Mouse (Mus musculus) neural tube, embryonic 13.5 days (tissue): ENCODE measurements around the gene Cic. TPM values are rescaled to one million over a fixed set of nuclear protein-coding genes. Genes with fewer than 3 reads are reported as not detected.
"Not testable (repeated sequence)": the region's sequence is repeated elsewhere in the genome, so short reads cannot be mapped to it uniquely, and the experiment has no call there.

Source experiments
- ATAC-seq: fragments of 200-750 bp; cut with Nextera tagmentation; 2 replicates; pipeline ENCODE4 v1.8.0; 2017; ENCODE audit warnings: low read depth, mild to moderate bottlenecking, moderate TSS enrichment, moderate library complexity
- H3K27ac ChIP-seq: fragments of 300-500 bp; sonication (generic); replicated peaks from 2 replicates; pipeline ENCODE4 v1.5.1; 2015; ENCODE audit warnings: moderate library complexity, mild to moderate bottlenecking, inconsistent platforms
- H3K27me3 ChIP-seq: fragments of 300-500 bp; sonication (generic); 2 replicates; pipeline ENCODE4 v1.6.1; 2015; ENCODE audit warnings: mild to moderate bottlenecking, inconsistent platforms
- H3K36me3 ChIP-seq: fragments of 300-500 bp; sonication (generic); 2 replicates; pipeline ENCODE4 v1.6.1; 2015; ENCODE audit warnings: mild to moderate bottlenecking, inconsistent platforms
- H3K4me1 ChIP-seq: fragments of 300-500 bp; sonication (generic); replicated peaks from 2 replicates; pipeline ENCODE4 v1.6.1; 2015; ENCODE audit warnings: inconsistent platforms
- H3K4me2 ChIP-seq: fragments of 300-500 bp; sonication (generic); 2 replicates; pipeline ENCODE4 v1.6.1; 2015; ENCODE audit warnings: inconsistent platforms, mild to moderate bottlenecking, moderate library complexity
- H3K4me3 ChIP-seq: fragments of 300-500 bp; sonication (generic); 2 replicates; pipeline ENCODE4 v1.5.1; 2015; ENCODE audit warnings: mild to moderate bottlenecking, inconsistent platforms
- H3K9ac ChIP-seq: fragments of 300-500 bp; sonication (generic); 2 replicates; pipeline ENCODE4 v1.6.1; 2015; ENCODE audit warnings: moderate library complexity, mild to moderate bottlenecking, inconsistent platforms
- H3K9me3 ChIP-seq: fragments of 300-500 bp; sonication (generic); 2 replicates; pipeline ENCODE4 v1.6.1; 2016; ENCODE audit warnings: inconsistent platforms
- WGBS: fragments of 180-500 bp; shearing (Covaris S2); methylation state at CpG from one replicate; pipeline ENCODE4 v1.1.7; 2015; 5-methylcytosine and 5-hydroxymethylcytosine counted together
- polyA plus RNA-seq: library from polyadenylated mRNA; unstranded; fragments of >200 nt; fragmentation: Nextera tagmentation; extraction: Ambion mirVana; gene quantifications from 2 replicates; pipeline ENCODE4 v1.2.1, GENCODE M21; 2015

The Cic gene
- polyA plus RNA-seq, 1 experiment from 2014 or later: 40.2 TPM

DNA sequence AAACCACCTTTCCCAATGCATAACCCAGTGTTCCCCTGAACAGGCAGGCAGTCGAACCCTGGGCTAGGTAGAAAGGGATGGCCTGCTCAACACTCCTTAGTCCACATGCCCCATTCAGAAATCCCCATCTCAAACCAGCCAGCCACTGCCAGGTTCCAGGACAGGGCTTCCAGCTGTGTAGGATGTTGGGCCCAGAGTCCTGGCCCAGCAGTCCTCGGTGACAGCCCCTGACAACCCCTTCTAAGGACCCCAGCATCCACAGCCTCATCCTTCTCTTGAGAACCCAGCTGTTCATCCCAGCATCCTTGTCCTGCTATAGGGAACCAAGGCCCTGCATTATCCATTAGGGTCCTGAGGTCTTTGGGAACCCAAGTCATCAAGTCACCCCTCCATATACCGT is 20.0 kb upstream of the Cic start:
- Histone ChIP-seq H3K4me3 (peak overlapping the region; percentile 78), H3K27me3 (no peaks in the 10 kb centered on the region), H3K9me3 (no peaks in the 10 kb centered on the region), H3K36me3 (peaks cover 17% of the 10 kb centered on the region), H3K4me1 (peaks cover 67% of the 10 kb centered on the region), H3K9ac (peak overlapping the region; percentile 84), H3K4me2 (peak overlapping the region; percentile 99), H3K27ac (peak overlapping the region; percentile 92)
- no peak for ATAC-seq
- 14% methylated on average over 3 of the region's 3 CpGs for WGBS

DNA sequence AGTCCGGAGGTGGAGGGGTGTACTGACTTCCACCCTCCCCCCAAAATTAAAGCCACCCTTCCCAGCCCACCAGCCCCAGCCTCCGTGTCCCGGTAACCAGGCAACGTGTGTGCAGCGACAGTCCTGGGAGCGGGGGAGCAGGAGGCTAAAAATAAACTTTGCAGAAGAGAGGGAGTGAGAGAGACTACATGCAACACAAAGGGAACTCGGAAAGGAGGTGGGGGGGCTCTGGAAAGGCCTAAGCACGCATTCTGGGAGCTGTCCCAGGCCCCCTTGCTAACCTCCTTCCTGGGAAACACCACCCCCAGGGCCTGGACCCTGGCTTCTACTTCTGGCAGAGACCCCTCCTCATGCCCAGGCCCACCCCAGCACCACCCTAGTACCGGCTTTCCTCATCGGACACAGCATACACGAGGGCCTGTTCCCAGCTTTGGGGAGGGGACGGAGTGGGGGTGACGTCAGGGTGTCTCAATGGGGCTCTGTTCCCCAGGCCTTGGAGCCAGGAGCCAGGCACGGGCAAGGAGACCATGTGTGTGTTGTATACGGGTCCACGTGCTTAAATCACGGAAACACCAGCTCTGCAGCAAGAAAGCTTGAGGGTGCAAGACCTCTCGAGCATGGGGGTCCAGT is 19.4 kb upstream of the Cic start:
- no peaks in the 10 kb centered on the region for H3K27me3 ChIP-seq
- H3K4me2 ChIP-seq: peak overlapping the region; percentile 99
- peak overlapping the region; percentile 92 for H3K27ac ChIP-seq
- H3K4me3 ChIP-seq: peak overlapping the region; percentile 78
- peaks cover 12% of the 10 kb centered on the region for H3K36me3 ChIP-seq
- peak overlapping the region; percentile 84 for H3K9ac ChIP-seq
- H3K9me3 ChIP-seq: no peaks in the 10 kb centered on the region
- 3% methylated on average over 18 of the region's 18 CpGs for WGBS
- peaks cover 67% of the 10 kb centered on the region for H3K4me1 ChIP-seq
- ATAC-seq: peak; percentile 32

DNA sequence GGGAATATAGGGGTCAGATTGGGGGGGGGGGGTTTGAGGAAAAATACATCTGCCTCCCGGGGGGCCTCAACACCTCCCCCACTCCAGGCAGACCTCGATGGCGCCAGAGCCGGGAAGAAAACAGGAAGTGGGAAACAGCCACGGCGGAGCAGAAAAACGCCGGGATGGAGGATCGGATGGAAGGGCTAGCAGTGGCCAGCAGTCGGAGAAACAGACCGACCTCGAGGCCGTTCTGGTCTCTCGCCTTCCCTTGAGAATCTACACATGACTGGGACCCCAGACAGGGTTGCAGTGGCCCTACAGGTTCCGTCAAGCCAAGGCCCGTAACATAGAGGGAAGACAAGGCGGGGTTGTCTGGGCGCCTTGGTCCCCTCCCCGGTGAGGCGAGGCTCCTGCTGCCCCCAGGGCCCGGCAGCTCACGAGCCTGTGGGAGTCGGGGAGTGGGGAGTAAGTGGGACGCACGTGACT is 18.6 kb upstream of the Cic start:
- Histone ChIP-seq H3K36me3 (peaks cover 9% of the 10 kb centered on the region), H3K9ac (peak overlapping the region; percentile 84), H3K4me1 (peaks cover 67% of the 10 kb centered on the region), H3K27ac (peak overlapping the region; percentile 92), H3K27me3 (no peaks in the 10 kb centered on the region), H3K9me3 (no peaks in the 10 kb centered on the region), H3K4me3 (peak overlapping the region; percentile 78), H3K4me2 (peak overlapping the region; percentile 99)
- under 1% methylated on average over 25 of the region's 25 CpGs for WGBS
- ATAC-seq: peak; percentile 9

DNA sequence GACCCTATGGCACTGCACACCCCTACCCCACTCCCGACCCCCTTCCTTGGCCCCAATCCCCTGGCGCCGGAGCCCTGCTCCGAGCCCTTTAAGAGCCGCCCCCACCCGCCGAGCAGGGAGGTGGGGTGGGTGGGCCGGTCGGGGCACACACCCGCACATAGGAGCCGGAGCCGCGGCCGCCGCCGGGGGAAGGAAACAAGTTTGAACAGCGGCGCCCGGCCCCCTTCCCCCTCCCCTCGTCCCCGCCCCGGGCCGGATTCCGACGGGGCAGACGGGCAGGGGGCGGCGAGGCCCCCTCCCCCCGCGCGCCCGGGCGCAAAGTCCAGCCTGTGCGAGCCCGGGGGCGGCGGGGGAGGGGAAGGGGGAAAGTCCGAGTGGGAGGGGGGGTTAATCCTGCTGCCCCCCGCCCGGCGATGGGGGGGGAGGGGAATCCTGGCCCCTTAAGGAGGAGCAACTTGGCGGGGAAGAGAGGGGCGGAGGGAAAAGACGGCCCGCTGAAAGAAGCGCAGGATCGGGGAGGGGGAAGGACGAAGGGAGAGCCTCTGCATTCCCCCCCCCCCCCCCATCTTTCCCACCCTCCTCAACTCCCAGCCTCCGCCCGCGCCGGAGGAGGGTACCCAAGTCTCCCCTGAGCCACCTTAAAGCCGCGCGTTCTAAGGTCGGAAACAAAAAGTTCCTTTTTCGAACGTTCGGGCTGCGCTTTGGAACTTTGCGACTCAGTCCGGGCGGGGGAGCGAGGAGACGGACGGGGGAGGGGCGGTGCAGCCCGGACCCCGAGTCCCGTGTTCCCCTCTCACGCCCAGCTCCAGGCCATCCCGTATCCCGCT is 18.0 kb upstream of the Cic start:
- Histone ChIP-seq H3K4me1 (peaks cover 67% of the 10 kb centered on the region), H3K36me3 (peaks cover 8% of the 10 kb centered on the region), H3K9ac (peak overlapping the region; percentile 84), H3K9me3 (no peaks in the 10 kb centered on the region), H3K4me3 (peak overlapping the region; percentile 78), H3K4me2 (peak overlapping the region; percentile 99), H3K27me3 (no peaks in the 10 kb centered on the region), H3K27ac (peak overlapping the region; percentile 92)
- WGBS: under 1% methylated on average over 39 of the region's 73 CpGs
- peak; percentile 16 for ATAC-seq

GRCm38 (mm10) chr7:25250141-25250972 is 17.1 kb upstream of the Cic start, which contains the start of gene Erf:
TSS of gene Erf (minus strand) at chr7:25250761.
- H3K27me3 ChIP-seq: no peaks in the 10 kb centered on the region
- H3K9ac ChIP-seq: peak within 1 kb of the TSS; percentile 84
- H3K4me2 ChIP-seq: peak within 1 kb of the TSS; percentile 99
- ATAC-seq: peak; percentile 76
- peaks cover 61% of the 10 kb centered on the region for H3K4me1 ChIP-seq
- peak within 1 kb of the TSS; percentile 92 for H3K27ac ChIP-seq
- H3K9me3 ChIP-seq: no peaks in the 10 kb centered on the region
- WGBS: under 1% methylated on average over 70 of the region's 81 CpGs
- H3K4me3 ChIP-seq: peak within 1 kb of the TSS; percentile 78
- H3K36me3 ChIP-seq: no peaks in the 10 kb centered on the region

DNA sequence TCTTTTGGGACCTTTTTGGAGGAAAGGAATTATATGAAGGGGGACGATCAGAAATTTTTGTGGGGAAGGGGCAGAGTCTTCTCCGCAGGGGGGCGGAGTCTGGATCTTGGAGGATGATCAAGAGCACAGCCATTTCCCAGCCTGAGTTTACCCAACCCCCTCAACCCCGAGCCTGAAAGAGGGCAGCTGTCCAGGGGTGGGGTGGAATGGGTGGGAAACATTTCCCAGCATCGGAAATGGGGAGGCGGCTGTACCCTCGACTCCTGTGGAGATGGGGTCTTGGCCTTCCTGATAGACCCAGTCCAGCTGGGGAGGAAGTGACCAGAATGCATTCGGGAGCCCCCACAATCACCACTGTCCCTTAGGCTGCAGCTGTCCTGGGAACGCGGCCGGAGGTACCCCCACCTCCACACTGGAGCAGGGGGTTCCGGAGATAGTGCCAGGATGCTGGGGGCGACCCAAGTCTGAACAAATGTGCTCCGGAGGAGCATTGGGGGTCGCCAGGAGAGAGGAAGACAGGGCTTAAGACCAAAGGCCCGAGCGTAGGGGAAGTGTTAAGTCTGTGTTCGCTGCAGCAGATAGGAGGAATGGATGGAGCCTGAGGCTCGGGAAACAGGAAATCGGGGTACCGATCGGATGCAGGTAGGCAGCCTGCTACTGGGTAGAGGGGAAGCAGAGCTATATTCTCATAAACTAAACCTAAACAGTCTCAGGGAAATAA is 16.3 kb upstream of the Cic start:
- 4% methylated on average over 22 of the region's 22 CpGs for WGBS
- peak overlapping the region; percentile 78 for H3K4me3 ChIP-seq
- peak; percentile 4; the same call in 1 of the 2 replicates for ATAC-seq
- H3K27ac ChIP-seq: peak overlapping the region; percentile 79
- H3K27me3 ChIP-seq: no peaks in the 10 kb centered on the region
- H3K4me1 ChIP-seq: peaks cover 53% of the 10 kb centered on the region
- H3K4me2 ChIP-seq: peak overlapping the region; percentile 99
- H3K9me3 ChIP-seq: no peaks in the 10 kb centered on the region
- H3K36me3 ChIP-seq: no peaks in the 10 kb centered on the region
- peak overlapping the region; percentile 84 for H3K9ac ChIP-seq

GRCm38 (mm10) chr7:25251822-25252221 is 15.7 kb upstream of the Cic start:
- WGBS: 10% methylated on average over 8 of the region's 8 CpGs
- ATAC-seq: no peak
- no peaks in the 10 kb centered on the region for H3K36me3 ChIP-seq
- H3K27me3 ChIP-seq: no peaks in the 10 kb centered on the region
- H3K9me3 ChIP-seq: no peaks in the 10 kb centered on the region
- H3K4me1 ChIP-seq: peaks cover 47% of the 10 kb centered on the region
- peak overlapping the region; percentile 84 for H3K9ac ChIP-seq
- H3K27ac ChIP-seq: peak overlapping the region; percentile 79
- H3K4me3 ChIP-seq: peak overlapping the region; percentile 78
- peak overlapping the region; percentile 99 for H3K4me2 ChIP-seq

DNA sequence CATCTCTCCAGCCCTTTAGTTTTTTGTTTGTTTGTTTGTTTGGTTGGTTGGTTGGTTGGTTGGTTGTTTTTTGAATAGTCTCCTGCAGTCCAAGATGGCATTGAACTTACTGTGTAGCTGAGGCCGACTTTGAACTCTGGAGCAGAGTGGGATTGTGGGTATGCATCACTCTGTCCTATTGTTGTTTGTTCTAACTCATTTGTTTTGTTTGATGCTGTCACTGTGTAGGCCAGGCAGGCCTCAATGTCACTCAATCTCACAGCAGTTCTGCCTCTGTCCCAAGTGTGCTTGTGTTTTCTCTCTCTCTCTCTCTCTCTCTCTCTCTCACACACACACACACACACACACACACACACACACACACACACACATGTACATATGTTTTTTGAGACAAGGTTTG is 5.6 kb upstream of the Cic start:
- 83% methylated on average over 1 of the region's 1 CpGs for WGBS
- no peak overlapping the region for H3K4me3 ChIP-seq
- no peak overlapping the region for H3K9ac ChIP-seq
- H3K27me3 ChIP-seq: no peaks in the 10 kb centered on the region
- H3K9me3 ChIP-seq: no peaks in the 10 kb centered on the region
- ATAC-seq: no peak
- H3K27ac ChIP-seq: no peak overlapping the region
- peaks cover 4% of the 10 kb centered on the region for H3K4me1 ChIP-seq
- H3K4me2 ChIP-seq: no peak overlapping the region
- H3K36me3 ChIP-seq: no peaks in the 10 kb centered on the region

DNA sequence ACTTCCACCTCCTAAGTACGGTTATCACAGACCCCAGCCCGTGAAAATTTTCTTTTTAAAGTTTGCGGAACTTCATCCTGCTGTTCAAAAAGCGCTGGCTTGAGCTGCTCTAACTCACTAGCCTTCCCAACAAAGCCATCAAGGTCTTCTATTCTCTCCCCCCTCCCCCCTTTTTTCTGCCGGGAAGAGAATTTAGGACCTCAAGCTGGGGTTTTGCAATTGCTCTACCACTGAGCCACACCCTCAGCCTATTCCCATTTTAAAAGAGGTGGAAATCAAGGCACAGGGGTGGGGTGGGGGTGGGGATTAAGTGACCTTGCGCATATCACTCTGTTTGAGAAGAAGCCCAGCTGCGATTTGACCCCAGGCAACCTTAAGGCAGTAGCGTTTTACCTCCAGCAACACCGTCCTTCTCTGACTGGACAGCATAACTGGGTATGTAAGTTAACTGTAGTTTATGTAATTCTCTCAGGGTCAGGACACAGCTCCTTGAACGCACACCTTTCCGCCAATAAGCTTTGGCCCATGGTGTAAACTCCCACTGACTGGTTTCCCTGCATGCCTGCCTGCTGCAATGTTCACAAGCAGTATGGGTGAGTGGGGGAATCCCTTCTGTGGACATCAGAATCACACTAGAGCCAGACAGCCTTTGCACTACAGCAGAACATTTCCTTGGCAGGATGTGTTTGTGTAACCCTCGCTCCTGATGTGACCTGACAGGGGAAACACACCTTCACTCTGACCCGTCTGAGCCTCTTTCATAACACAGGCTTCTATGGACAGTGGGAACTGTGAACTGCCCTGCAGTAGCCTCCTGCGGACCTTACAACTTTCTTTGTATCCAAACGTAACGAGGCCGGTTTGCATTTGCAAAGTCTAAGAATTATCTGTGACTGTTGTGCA is 3.3 kb upstream of the Cic start:
- Histone ChIP-seq H3K27me3 (no peaks in the 10 kb centered on the region), H3K9ac (0 out of 2 replicates have a peak overlapping the region, but pooled peaks have one; percentile 26), H3K4me1 (peaks cover 14% of the 10 kb centered on the region), H3K4me2 (no peak overlapping the region), H3K4me3 (no peak overlapping the region), H3K9me3 (no peaks in the 10 kb centered on the region), H3K36me3 (no peaks in the 10 kb centered on the region), H3K27ac (no peak overlapping the region)
- no peak for ATAC-seq
- WGBS: 21% methylated on average over 17 of the region's 17 CpGs

DNA sequence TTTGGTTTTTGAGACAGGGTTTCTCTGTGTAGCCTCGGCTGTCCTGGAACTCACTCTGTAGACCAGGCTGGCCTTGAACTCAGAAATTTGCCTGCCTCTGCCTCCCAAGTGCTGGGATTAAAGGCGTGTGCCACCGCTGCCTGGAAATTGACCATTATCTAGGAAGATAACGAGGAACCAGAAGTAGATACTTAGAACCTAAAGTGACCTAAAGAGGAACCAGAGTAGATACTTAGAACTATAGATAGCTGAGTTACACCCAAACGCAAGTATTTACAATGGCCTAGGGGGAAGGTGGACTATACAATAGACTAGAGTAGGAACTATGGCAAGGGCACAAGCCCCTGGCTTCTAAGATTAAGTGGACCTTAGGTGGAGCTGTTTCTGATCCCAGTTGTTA is 1.8 kb upstream of the Cic start:
- not testable (repeated sequence) for ATAC-seq, H3K27ac ChIP-seq, H3K9me3 ChIP-seq, H3K9ac ChIP-seq, H3K27me3 ChIP-seq, H3K36me3 ChIP-seq, H3K4me2 ChIP-seq, H3K4me3 ChIP-seq
- peaks cover 27% of the 10 kb centered on the region for H3K4me1 ChIP-seq
- 93% methylated on average over 5 of the region's 5 CpGs for WGBS
